Mouse (Mus musculus) ovary, postnatal 14 days (tissue): ENCODE data around the gene Fmnl3.
"Not testable (repeated sequence)": the region's sequence is repeated elsewhere in the genome, so short reads cannot be mapped to it uniquely, and the experiment has no call there.

Experiments used
- DNase-seq: peaks from one replicate; pipeline ENCODE4 v3.0.0; 2022; ENCODE audit warnings: low spot score

The Fmnl3 gene

GRCm38 (mm10) chr15:99387976-99388375, 17.7 kb upstream of the Fmnl3 start:
- no peak for DNase-seq

- no peak for DNase-seq
Measured at GRCm38 (mm10) chr15:99386796-99387195, 16.5 kb upstream of the Fmnl3 start.

- not testable (repeated sequence) for DNase-seq
Measured at GRCm38 (mm10) chr15:99386110-99386509, 15.8 kb upstream of the Fmnl3 start.

GRCm38 (mm10) chr15:99384071-99384470, 13.8 kb upstream of the Fmnl3 start:
- no peak for DNase-seq

- no peak for DNase-seq
Measured at GRCm38 (mm10) chr15:99382893-99383292, 12.6 kb upstream of the Fmnl3 start.

- DNase-seq: no peak
Measured at GRCm38 (mm10) chr15:99376240-99376639, 6.0 kb upstream of the Fmnl3 start.

- no peak for DNase-seq
Measured at GRCm38 (mm10) chr15:99375581-99375980, 5.3 kb upstream of the Fmnl3 start.

- no peak for DNase-seq
Measured at GRCm38 (mm10) chr15:99375036-99375435, 4.8 kb upstream of the Fmnl3 start.

- no peak for DNase-seq
Measured at GRCm38 (mm10) chr15:99372761-99373160, 2.5 kb upstream of the Fmnl3 start.

- DNase-seq: no peak
Measured at GRCm38 (mm10) chr15:99371526-99372340, 1.5 kb upstream of the Fmnl3 start.

- DNase-seq: peak; percentile 27
Measured at GRCm38 (mm10) chr15:99369391-99370171, 701 bp downstream of the Fmnl3 start.

GRCm38 (mm10) chr15:99368583-99369266, 1.6 kb downstream of the Fmnl3 start:
- DNase-seq: no peak

GRCm38 (mm10) chr15:99364921-99365320, 5.4 kb downstream of the Fmnl3 start:
- DNase-seq: no peak

GRCm38 (mm10) chr15:99364022-99364530, 6.2 kb downstream of the Fmnl3 start:
- DNase-seq: no peak

GRCm38 (mm10) chr15:99358952-99359351, 11.3 kb downstream of the Fmnl3 start:
- DNase-seq: no peak

GRCm38 (mm10) chr15:99356462-99356861, 13.8 kb downstream of the Fmnl3 start:
- DNase-seq: no peak

- no peak for DNase-seq
Measured at GRCm38 (mm10) chr15:99355660-99356059, 14.6 kb downstream of the Fmnl3 start.

GRCm38 (mm10) chr15:99352306-99352705, 18.0 kb downstream of the Fmnl3 start:
- DNase-seq: no peak

GRCm38 (mm10) chr15:99351610-99352009, 18.7 kb downstream of the Fmnl3 start:
- no peak for DNase-seq

GRCm38 (mm10) chr15:99344961-99345360, 25.3 kb downstream of the Fmnl3 start:
- no peak for DNase-seq

GRCm38 (mm10) chr15:99344148-99344870, 26.0 kb downstream of the Fmnl3 start:
- no peak for DNase-seq
